Mouse (Mus musculus) MEL (cell line): Measurements from ENCODE around the gene Inpp5d. TPM values are rescaled to one million over a fixed set of nuclear protein-coding genes. Genes with fewer than 3 reads are reported as not detected.

ENCODE experiments used
- DNase-seq: peaks from one replicate; pipeline ENCODE4 v3.0.0; 2011; ENCODE audit warnings: low read depth, low spot score
- H3K27ac ChIP-seq: 2 replicates; pipeline ENCODE4 v1.5.1; 2012; ENCODE audit warnings: low read depth, mild to moderate bottlenecking, control low read depth, low read length, moderate library complexity; ENCODE audit not compliant: control insufficient read depth
- H3K27me3 ChIP-seq, 2 experiments: fragments of 150-350 bp in 1 of 2; sonication (generic) in 1 of 2; 2 replicates each; pipeline ENCODE4 v1.6.1; 2012; ENCODE audit warnings: low read length in 2 of 2, mild to moderate bottlenecking in 2 of 2, improper control_type of control experiment in 1 of 2, moderate library complexity in 1 of 2; ENCODE audit not compliant: insufficient read depth in 2 of 2, control insufficient read depth in 1 of 2
- H3K36me3 ChIP-seq, 2 experiments: 2 replicates each; pipeline ENCODE4 v1.6.1; 2012 to 2014; ENCODE audit warnings: low read length in 2 of 2, improper control_type of control experiment in 1 of 2, inconsistent platforms in 1 of 2, mild to moderate bottlenecking in 1 of 2; ENCODE audit not compliant: insufficient read depth in 2 of 2, control insufficient read depth in 1 of 2
- H3K4me1 ChIP-seq, 2 experiments: fragments of 150-350 bp in 1 of 2; sonication (generic) in 1 of 2; 2 replicates each; pipeline ENCODE4 v1.6.1; 2012; ENCODE audit warnings: low read length in 2 of 2, improper control_type of control experiment in 1 of 2, mild to moderate bottlenecking in 1 of 2; ENCODE audit not compliant: insufficient read depth in 2 of 2, control insufficient read depth in 1 of 2
- H3K4me3 ChIP-seq, 2 experiments: fragments of 150-350 bp in 1 of 2; sonication (generic) in 1 of 2; 2 replicates each; pipeline ENCODE4 v1.5.1; 2012; ENCODE audit warnings: low read depth in 2 of 2, low read length in 2 of 2, mild to moderate bottlenecking in 2 of 2, moderate library complexity in 2 of 2, control low read depth in 1 of 2, improper control_type of control experiment in 1 of 2; ENCODE audit not compliant: control insufficient read depth in 1 of 2, insufficient read depth in 1 of 2
- H3K79me2 ChIP-seq: 2 replicates; pipeline ENCODE4 v1.6.1; 2012; ENCODE audit warnings: mild to moderate bottlenecking, low read length, moderate library complexity; ENCODE audit not compliant: control insufficient read depth, poor library complexity, insufficient read depth
- H3K9ac ChIP-seq: 2 replicates; pipeline ENCODE4 v1.6.1; 2012; ENCODE audit warnings: low read depth, mild to moderate bottlenecking, control low read depth, low read length, moderate library complexity; ENCODE audit not compliant: control insufficient read depth, poor library complexity, severe bottlenecking
- H3K9me3 ChIP-seq: fragments of 150-350 bp; sonication (generic); replicated peaks from 2 replicates; pipeline ENCODE4 v1.6.1; 2012; ENCODE audit warnings: mild to moderate bottlenecking, low read length, improper control_type of control experiment, moderate library complexity; ENCODE audit not compliant: insufficient read depth
- BHLHE40 ChIP-seq: IDR thresholded peaks from 2 replicates; pipeline ENCODE4 v1.6.1; 2012; ENCODE audit warnings: low read depth, mild to moderate bottlenecking, inconsistent platforms, low read length, improper control_type of control experiment, borderline replicate concordance
- CHD2 ChIP-seq: IDR thresholded peaks from 2 replicates; pipeline ENCODE4 v1.6.1; 2011; ENCODE audit warnings: low read length, improper control_type of control experiment
- CTCF ChIP-seq, 3 experiments: IDR thresholded peaks in 2 of 3; conservative IDR thresholded peaks in 1 of 3; 2 replicates each; pipeline ENCODE4 v1.5.1; 2011 to 2012; ENCODE audit warnings: low read length in 3 of 3, low read depth in 2 of 3, mild to moderate bottlenecking in 2 of 3, improper control_type of control experiment in 1 of 3, inconsistent platforms in 1 of 3, mixed read lengths in 1 of 3, moderate library complexity in 1 of 3; ENCODE audit not compliant: control insufficient read depth in 1 of 3, insufficient read depth in 1 of 3, poor library complexity in 1 of 3, severe bottlenecking in 1 of 3
- E2F4 ChIP-seq: IDR thresholded peaks from 2 replicates; pipeline ENCODE4 v1.6.1; 2011; ENCODE audit warnings: low read depth, low read length, improper control_type of control experiment, borderline replicate concordance
- EP300 ChIP-seq, 2 experiments: IDR thresholded peaks; 2 replicates each; pipeline ENCODE4 v1.6.1; 2011; ENCODE audit warnings: improper control_type of control experiment in 2 of 2, low read length in 2 of 2, low read depth in 1 of 2, mild to moderate bottlenecking in 1 of 2
- GABPA ChIP-seq: IDR thresholded peaks from 2 replicates; pipeline ENCODE4 v1.6.1; 2012; ENCODE audit warnings: low read depth, mild to moderate bottlenecking, inconsistent platforms, low read length, improper control_type of control experiment, moderate library complexity
- JUND ChIP-seq: IDR thresholded peaks from 2 replicates; pipeline ENCODE4 v1.6.1; 2011; ENCODE audit warnings: low read depth, mild to moderate bottlenecking, improper control_type of control experiment, low read length
- MAZ ChIP-seq: IDR thresholded peaks from 2 replicates; pipeline ENCODE4 v1.6.1; 2012; ENCODE audit warnings: low read depth, mild to moderate bottlenecking, inconsistent platforms, low read length, improper control_type of control experiment
- MEF2A ChIP-seq: IDR thresholded peaks from 2 replicates; pipeline ENCODE4 v1.6.1; 2014; ENCODE audit warnings: low read depth, mild to moderate bottlenecking, inconsistent platforms, low read length, improper control_type of control experiment; ENCODE audit not compliant: poor library complexity, insufficient replicate concordance, severe bottlenecking; ENCODE audit errors: extremely low read depth
- MYB ChIP-seq: IDR thresholded peaks from 2 replicates; pipeline ENCODE4 v1.6.1; 2011; ENCODE audit warnings: mild to moderate bottlenecking, low read depth, low read length, improper control_type of control experiment
- MYC ChIP-seq: IDR thresholded peaks from 2 replicates; pipeline ENCODE4 v1.6.1; 2011; ENCODE audit warnings: low read depth, mild to moderate bottlenecking, low read length, improper control_type of control experiment, moderate library complexity
- NRF1 ChIP-seq: IDR thresholded peaks from 2 replicates; pipeline ENCODE4 v1.6.1; 2014; ENCODE audit warnings: low read depth, mild to moderate bottlenecking, inconsistent platforms, low read length, improper control_type of control experiment, moderate library complexity; ENCODE audit not compliant: poor library complexity, insufficient read depth, severe bottlenecking
- POLR2A ChIP-seq, 2 experiments: IDR thresholded peaks; 2 replicates each; pipeline ENCODE4 v1.6.1; 2011 to 2012; ENCODE audit warnings: low read length in 2 of 2, mild to moderate bottlenecking in 2 of 2, control low read depth in 1 of 2, improper control_type of control experiment in 1 of 2, low read depth in 1 of 2, moderate library complexity in 1 of 2; ENCODE audit not compliant: control insufficient read depth in 1 of 2, insufficient read depth in 1 of 2, poor library complexity in 1 of 2
- POLR2AphosphoS2 ChIP-seq: IDR thresholded peaks from 2 replicates; pipeline ENCODE4 v1.6.1; 2011; ENCODE audit warnings: low read length, improper control_type of control experiment
- RCOR1 ChIP-seq: IDR thresholded peaks from 2 replicates; pipeline ENCODE4 v1.6.1; 2012; ENCODE audit warnings: low read depth, mild to moderate bottlenecking, inconsistent platforms, low read length, improper control_type of control experiment
- SMC3 ChIP-seq: IDR thresholded peaks from 2 replicates; pipeline ENCODE4 v1.6.1; 2011; ENCODE audit warnings: low read depth, low read length, improper control_type of control experiment
- TAL1 ChIP-seq: IDR thresholded peaks from 2 replicates; pipeline ENCODE4 v1.6.1; 2012; ENCODE audit warnings: mild to moderate bottlenecking, inconsistent platforms, low read length, moderate library complexity, mixed read lengths
- TCF12 ChIP-seq: IDR thresholded peaks from 2 replicates; pipeline ENCODE4 v1.6.1; 2014; ENCODE audit warnings: low read depth, mild to moderate bottlenecking, inconsistent platforms, low read length, improper control_type of control experiment, moderate library complexity
- USF1 ChIP-seq: IDR thresholded peaks from 2 replicates; pipeline ENCODE4 v1.6.1; 2014; ENCODE audit warnings: low read depth, mild to moderate bottlenecking, inconsistent platforms, low read length, improper control_type of control experiment, moderate library complexity
- polyA plus RNA-seq, 2 experiments: library from polyadenylated mRNA; stranded (reverse) in 1 of 2; unstranded in 1 of 2; fragments of >175 nt in 1 of 2; fragments of >200 nt in 1 of 2; gene quantifications; 2 replicates each; pipeline versions ENCODE4 v1.2.1 to v1.2.4; 2012; ENCODE audit warnings: low replicate concordance in 2 of 2, low read depth in 1 of 2; ENCODE audit not compliant: insufficient read length in 2 of 2, insufficient read depth in 1 of 2, missing spikeins in 1 of 2
- total RNA-seq: library from RNA; depleted of rRNA; stranded (reverse); fragments of 300-350 nt; gene quantifications from 2 replicates; pipeline ENCODE4 v1.2.3, GENCODE M21; 2012

The Inpp5d gene
- total and polyA plus RNA-seq, 3 experiments = 69.4 to 71.3 TPM; not detected in 1

GRCm38 (mm10) chr1:87655101-87655500, 35.0 kb downstream of the Inpp5d start:
- no peaks in the 10 kb centered on the region for H3K9me3 ChIP-seq
- H3K4me3 ChIP-seq = no peak overlapping the region
- H3K36me3 ChIP-seq = peaks cover 0 to 52% of the 10 kb centered on the region in 2 experiments; a peak in 3 of 4 replicates
- H3K4me1 ChIP-seq = peaks cover 21 to 52% of the 10 kb centered on the region in 2 experiments
- no peak for TF ChIP-seq MAZ
- H3K27me3 ChIP-seq = no peaks in the 10 kb centered on the region
- H3K27ac ChIP-seq = no peak overlapping the region
- DNase-seq = no peak
- peaks cover 5% of the 10 kb centered on the region for H3K79me2 ChIP-seq
- H3K9ac ChIP-seq = no peak overlapping the region

- Histone ChIP-seq H3K9me3 (no peaks in the 10 kb centered on the region), H3K9ac (no peak overlapping the region), H3K27me3 (no peaks in the 10 kb centered on the region), H3K4me3 (no peak overlapping the region), H3K79me2 (peaks cover 4% of the 10 kb centered on the region), H3K27ac (peak overlapping the region; percentile 95), H3K4me1 (peaks cover 13 to 30% of the 10 kb centered on the region in 2 experiments), H3K36me3 (peaks cover 1 to 32% of the 10 kb centered on the region in 2 experiments)
- TF ChIP-seq POLR2A (IDR thresholded peaks at IDR 0.05; ENCODE audit: control insufficient read depth in 1 of 2, insufficient read depth in 1 of 2, low read depth in 1 of 2, low read length in 2 of 2, poor library complexity in 1 of 2) (no peak), MEF2A (no peak), EP300 (IDR thresholded peaks at IDR 0.05; ENCODE audit: low read depth in 1 of 2, low read length in 2 of 2) (no peak), TAL1 (no peak), E2F4 (no peak), BHLHE40 (no peak), CHD2 (no peak), SMC3 (no peak), NRF1 (no peak), MYB (no peak), RCOR1 (no peak), POLR2AphosphoS2 (no peak), GABPA (no peak)
- no peak for DNase-seq
These were observed 38.0 kb downstream of the Inpp5d start for GRCm38 (mm10) chr1:87658063-87658462.

GRCm38 (mm10) chr1:87658485-87658884, 38.4 kb downstream of the Inpp5d start:
- DNase-seq = peak; percentile 27
- Histone ChIP-seq H3K9ac (peak overlapping the region; percentile 14; the same call in 1 of the 2 replicates), H3K9me3 (no peaks in the 10 kb centered on the region), H3K27me3 (no peaks in the 10 kb centered on the region), H3K27ac (peak overlapping the region; percentile 95)
- TF ChIP-seq RCOR1 (no peak), CHD2 (no peak), JUND (no peak), USF1 (no peak), CTCF (IDR thresholded peaks at IDR 0.05 in 2 of 3, conservative IDR thresholded peaks at IDR 0.05 in 1 of 3; ENCODE audit: control insufficient read depth in 1 of 3, insufficient read depth in 1 of 3, low read depth in 2 of 3, low read length in 3 of 3, poor library complexity in 1 of 3, severe bottlenecking in 1 of 3) (no peak), TCF12 (no peak), MYC (no peak)
- TF ChIP-seq, all 39 proteins: peak for 0
- Histone ChIP-seq H3K36me3 (peaks cover 1 to 32% of the 10 kb centered on the region in 2 experiments), H3K4me1 (peaks cover 13 to 30% of the 10 kb centered on the region in 2 experiments), H3K79me2 (peaks cover 4% of the 10 kb centered on the region), H3K4me3 (peak overlapping the region in 1 of 2 experiments; percentile 25; a peak in 1 of 4 replicates)
